Mouse (Mus musculus): Measurements from ENCODE around the gene Gtf2h4.

DNA sequence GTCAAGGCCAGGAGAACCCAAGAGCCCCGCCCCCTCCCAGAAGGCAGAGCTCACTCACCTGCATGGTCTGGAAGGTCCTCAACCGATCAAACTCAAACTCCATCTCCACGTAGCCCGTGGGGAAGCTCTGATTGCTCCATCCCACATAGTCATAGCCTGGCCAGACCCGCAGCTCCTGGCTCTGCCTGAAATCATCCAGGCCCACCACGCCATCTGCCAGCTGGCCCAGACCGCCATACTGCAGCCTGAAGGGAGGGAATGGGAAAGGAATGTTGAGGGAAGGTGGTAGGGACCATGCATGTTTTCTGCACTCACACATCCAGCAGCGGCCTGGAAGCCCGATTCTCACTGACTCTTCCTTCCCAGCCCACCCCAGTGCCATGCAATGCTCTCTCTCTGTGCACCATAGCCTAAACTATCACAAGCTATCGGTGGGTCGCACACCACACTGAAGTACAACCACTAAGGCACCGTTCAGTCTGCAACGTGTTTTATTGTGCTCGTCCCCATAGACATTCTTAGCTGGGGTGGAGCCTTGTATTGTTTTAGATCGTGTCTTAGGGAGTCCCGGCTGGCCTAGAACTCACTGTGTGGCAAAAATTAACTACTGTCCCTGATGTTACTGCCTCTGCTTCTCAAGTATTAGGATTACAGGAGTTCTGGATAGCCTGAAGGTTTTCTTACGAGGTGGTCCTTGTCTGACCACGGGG lies 16.6 kb upstream of the Gtf2h4 start:
- TF ChIP-seq POLR2A (IDR thresholded peaks at IDR 0.05; ENCODE audit: low read depth, low read length) (no peak), CTCF (IDR thresholded peaks at IDR 0.05; ENCODE audit: extremely low read depth, insufficient read length, insufficient replicate concordance, low read depth, low read length) (no peak)
